Mouse (Mus musculus) testis, adult 2 months (tissue): ENCODE measurements at regions not wholly inside any gene's neighbourhood (a gene's known extent, or its start where the extent isn't known, plus 50 kb on each side); places are given as distances from the start of the nearest gene placed in this dataset.

Source experiments
- CTCF ChIP-seq: fragments of 200-500 bp; IDR thresholded peaks from 2 replicates; pipeline ENCODE4 v1.5.1; 2012; ENCODE audit warnings: low read depth, mild to moderate bottlenecking, inconsistent platforms, low read length, moderate library complexity; ENCODE audit not compliant: control insufficient read depth, insufficient read depth, insufficient replicate concordance
- POLR2A ChIP-seq: fragments of 200-500 bp; IDR thresholded peaks from 2 replicates; pipeline ENCODE4 v1.6.1; 2012; ENCODE audit warnings: low read depth, mild to moderate bottlenecking, inconsistent platforms, low read length, moderate library complexity; ENCODE audit not compliant: control insufficient read depth

DNA sequence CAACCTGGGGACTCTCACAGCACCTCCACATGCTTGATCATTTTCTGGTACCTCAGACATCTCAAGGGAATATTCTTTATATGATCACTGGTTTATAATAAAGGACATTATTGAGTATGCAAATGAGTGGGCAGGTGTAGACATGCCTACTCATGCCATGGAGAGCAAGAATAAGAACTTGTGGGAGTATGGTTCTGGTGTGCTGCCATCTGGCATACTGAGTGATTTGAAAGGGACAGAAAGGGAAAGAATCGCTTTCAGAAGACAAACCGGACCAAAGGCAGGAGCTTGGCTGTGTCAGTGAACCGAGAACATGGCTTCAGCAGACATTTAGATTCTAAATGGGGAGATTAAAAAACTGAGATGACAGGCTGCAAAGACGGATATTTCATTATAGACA lies 276.9 kb upstream of the Tgfbr2 start:
- TF ChIP-seq CTCF (no peak), POLR2A (no peak)
